Mouse (Mus musculus): ENCODE results near the gene Sox13. TPM values are rescaled to one million over a fixed set of nuclear protein-coding genes. Genes with fewer than 3 reads are reported as not detected.

Gene Sox13
- polyA plus RNA-seq, 1 experiment from 2014 or later: 12.3 TPM

DNA sequence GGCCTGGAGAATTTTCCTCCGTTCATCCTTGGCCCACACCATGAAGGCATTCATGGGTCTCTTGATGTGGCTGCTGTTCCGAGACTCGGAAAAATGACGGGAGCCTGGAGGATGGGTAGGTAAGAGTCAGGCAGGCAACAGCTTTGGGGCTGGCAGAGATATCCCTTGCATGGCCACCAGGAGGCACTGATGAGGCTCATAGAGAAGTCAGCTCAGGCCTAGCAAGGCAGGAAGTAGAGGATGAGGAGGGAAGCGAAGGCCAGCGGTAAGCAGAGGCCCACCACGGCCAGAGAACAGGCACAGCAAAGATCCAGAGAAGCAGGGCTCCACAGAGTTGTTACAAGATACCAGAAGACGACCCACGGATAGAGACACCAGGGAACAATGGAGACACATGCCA lies 38.7 kb downstream of the Sox13 start:
- 44% methylated on average over 9 of the region's 9 CpGs for WGBS
- Histone ChIP-seq H3K4me3 (ENCODE audit: low read depth, low read length) (no peak overlapping the region), H3K27ac (ENCODE audit: low read depth) (no peak overlapping the region), H3K9ac (ENCODE audit: low read length) (no peak overlapping the region), H3K36me3 (ENCODE audit: control insufficient read depth, insufficient read depth, low read length) (peaks cover 63% of the 10 kb centered on the region), H3K9me3 (ENCODE audit: control insufficient read depth, low read length) (no peaks in the 10 kb centered on the region), H3K4me1 (replicated peaks; ENCODE audit: control insufficient read depth, insufficient read depth, low read length) (no peaks in the 10 kb centered on the region), H3K27me3 (replicated peaks; ENCODE audit: control insufficient read depth, insufficient read depth, low read length) (no peaks in the 10 kb centered on the region), H3K4me2 (ENCODE audit: low read length) (no peak overlapping the region)
- DNase-seq (ENCODE audit: low spot score): peak; percentile 86
- ATAC-seq (replicated peaks; ENCODE audit: low FRiP score, low TSS enrichment, low read depth): peak; percentile 20

DNA sequence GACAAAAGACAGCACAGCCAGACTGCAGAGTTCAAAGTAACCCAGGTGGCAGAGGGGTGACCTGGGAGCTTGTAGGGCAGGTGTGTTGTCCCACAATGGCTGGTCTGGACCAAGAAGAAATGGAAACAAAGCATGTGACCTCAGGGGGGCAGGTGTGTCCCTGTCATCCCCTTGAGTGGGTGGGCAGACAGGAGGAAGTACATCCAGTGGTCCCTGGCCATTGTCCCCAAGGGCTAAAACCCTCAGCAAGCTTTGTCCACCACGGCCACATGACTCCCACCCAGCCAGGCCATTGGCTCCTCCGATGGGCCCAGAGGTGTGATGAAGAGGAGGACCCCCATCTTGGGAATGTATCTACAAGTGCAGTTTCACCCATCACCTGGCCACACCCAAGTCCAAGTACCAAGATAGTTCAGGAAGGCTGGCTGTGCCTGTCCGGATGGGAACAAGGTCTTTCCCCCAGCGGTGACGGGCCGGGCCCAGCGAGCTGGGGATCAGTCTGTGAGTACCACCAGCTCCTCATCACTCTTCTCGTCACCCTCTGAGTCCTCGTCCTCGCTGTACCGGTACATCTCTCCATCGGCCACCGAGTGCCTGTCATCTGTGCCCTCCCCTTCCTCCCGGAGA lies 40.9 kb downstream of the Sox13 start:
- Histone ChIP-seq H3K9me3 (ENCODE audit: control insufficient read depth, low read length) (no peaks in the 10 kb centered on the region), H3K4me1 (replicated peaks; ENCODE audit: control insufficient read depth, insufficient read depth, low read length) (no peaks in the 10 kb centered on the region; the same call in 1 of the 2 replicates), H3K4me3 (ENCODE audit: low read depth, low read length) (no peak overlapping the region), H3K36me3 (ENCODE audit: control insufficient read depth, insufficient read depth, low read length) (peaks cover 42% of the 10 kb centered on the region), H3K27ac (ENCODE audit: low read depth) (no peak overlapping the region), H3K9ac (ENCODE audit: low read length) (no peak overlapping the region), H3K27me3 (replicated peaks; ENCODE audit: control insufficient read depth, insufficient read depth, low read length) (no peaks in the 10 kb centered on the region), H3K4me2 (ENCODE audit: low read length) (no peak overlapping the region)
- DNase-seq (ENCODE audit: low spot score): no peak
- no peak for ATAC-seq (replicated peaks; ENCODE audit: low FRiP score, low TSS enrichment, low read depth)
- WGBS: 91% methylated on average over 14 of the region's 14 CpGs

DNA sequence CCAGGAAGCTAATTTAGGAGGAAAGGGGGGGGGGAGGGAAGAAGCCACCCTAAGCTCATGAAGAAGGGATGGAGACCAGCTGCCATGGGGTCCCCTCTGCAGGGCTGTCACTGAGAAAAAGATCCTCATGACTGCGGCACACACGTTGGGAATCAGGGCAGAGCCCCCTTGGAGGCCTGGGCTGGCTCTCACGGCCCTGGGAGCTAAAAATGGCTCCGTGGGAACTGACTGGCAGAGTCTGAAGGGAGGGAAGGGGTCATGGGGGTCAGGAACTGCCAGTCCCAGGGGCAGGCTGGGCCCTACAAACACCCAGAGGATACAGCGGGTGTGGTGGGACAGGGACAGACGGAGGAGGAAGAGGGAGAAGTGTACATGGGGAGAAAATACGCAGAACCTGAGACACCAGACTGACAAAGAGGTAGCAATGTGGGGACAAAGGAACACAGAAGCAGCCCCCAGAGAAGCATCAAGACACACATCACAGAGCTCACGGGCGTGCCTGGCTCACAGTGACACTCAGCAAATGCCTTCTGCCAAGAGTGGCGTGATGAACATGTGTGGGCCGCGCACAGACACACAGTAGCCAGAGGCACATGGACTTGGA lies 41.5 kb downstream of the Sox13 start:
- Histone ChIP-seq H3K36me3 (ENCODE audit: control insufficient read depth, insufficient read depth, low read length) (peaks cover 40% of the 10 kb centered on the region), H3K27ac (ENCODE audit: low read depth) (no peak overlapping the region), H3K4me3 (ENCODE audit: low read depth, low read length) (no peak overlapping the region), H3K4me2 (ENCODE audit: low read length) (no peak overlapping the region), H3K27me3 (replicated peaks; ENCODE audit: control insufficient read depth, insufficient read depth, low read length) (no peaks in the 10 kb centered on the region), H3K4me1 (replicated peaks; ENCODE audit: control insufficient read depth, insufficient read depth, low read length) (no peaks in the 10 kb centered on the region; the same call in 1 of the 2 replicates), H3K9ac (ENCODE audit: low read length) (no peak overlapping the region), H3K9me3 (ENCODE audit: control insufficient read depth, low read length) (no peaks in the 10 kb centered on the region)
- DNase-seq (ENCODE audit: low spot score) (no peak), ATAC-seq (replicated peaks; ENCODE audit: low FRiP score, low TSS enrichment, low read depth) (no peak)
- WGBS: 62% methylated on average over 12 of the region's 12 CpGs

DNA sequence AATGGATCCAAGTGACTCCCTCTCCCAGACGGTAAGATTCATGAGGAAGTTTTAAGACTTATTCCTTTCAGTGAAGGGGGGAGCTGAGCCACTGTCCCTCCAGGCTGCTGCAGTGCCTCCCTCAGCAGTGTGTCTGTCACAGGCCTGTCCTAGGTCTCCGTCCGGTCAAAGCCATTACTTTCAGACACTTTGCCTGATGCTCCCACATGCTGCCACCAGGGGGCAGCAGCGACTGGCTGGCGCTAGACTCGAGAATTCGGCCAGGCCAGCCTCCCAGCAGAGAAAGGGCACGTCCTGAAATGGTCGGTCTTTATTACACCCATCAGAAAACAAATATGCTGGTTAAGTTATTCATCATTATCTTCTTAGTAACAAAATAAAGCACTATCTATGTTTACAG lies 42.2 kb downstream of the Sox13 start:
- peaks cover 36% of the 10 kb centered on the region for H3K36me3 ChIP-seq (ENCODE audit: control insufficient read depth, insufficient read depth, low read length)
- 9% methylated on average over 9 of the region's 9 CpGs for WGBS
- no peaks in the 10 kb centered on the region for H3K27me3 ChIP-seq (replicated peaks; ENCODE audit: control insufficient read depth, insufficient read depth, low read length)
- no peak overlapping the region for H3K27ac ChIP-seq (ENCODE audit: low read depth)
- H3K9ac ChIP-seq (ENCODE audit: low read length): no peak overlapping the region
- H3K4me2 ChIP-seq (ENCODE audit: low read length): no peak overlapping the region
- ATAC-seq (replicated peaks; ENCODE audit: low FRiP score, low TSS enrichment, low read depth): peak; percentile 20; the same call in 1 of the 2 replicates
- H3K9me3 ChIP-seq (ENCODE audit: control insufficient read depth, low read length): no peaks in the 10 kb centered on the region
- DNase-seq (ENCODE audit: low spot score): peak; percentile 88
- H3K4me3 ChIP-seq (ENCODE audit: low read depth, low read length): no peak overlapping the region
- no peaks in the 10 kb centered on the region; the same call in 1 of the 2 replicates for H3K4me1 ChIP-seq (replicated peaks; ENCODE audit: control insufficient read depth, insufficient read depth, low read length)

DNA sequence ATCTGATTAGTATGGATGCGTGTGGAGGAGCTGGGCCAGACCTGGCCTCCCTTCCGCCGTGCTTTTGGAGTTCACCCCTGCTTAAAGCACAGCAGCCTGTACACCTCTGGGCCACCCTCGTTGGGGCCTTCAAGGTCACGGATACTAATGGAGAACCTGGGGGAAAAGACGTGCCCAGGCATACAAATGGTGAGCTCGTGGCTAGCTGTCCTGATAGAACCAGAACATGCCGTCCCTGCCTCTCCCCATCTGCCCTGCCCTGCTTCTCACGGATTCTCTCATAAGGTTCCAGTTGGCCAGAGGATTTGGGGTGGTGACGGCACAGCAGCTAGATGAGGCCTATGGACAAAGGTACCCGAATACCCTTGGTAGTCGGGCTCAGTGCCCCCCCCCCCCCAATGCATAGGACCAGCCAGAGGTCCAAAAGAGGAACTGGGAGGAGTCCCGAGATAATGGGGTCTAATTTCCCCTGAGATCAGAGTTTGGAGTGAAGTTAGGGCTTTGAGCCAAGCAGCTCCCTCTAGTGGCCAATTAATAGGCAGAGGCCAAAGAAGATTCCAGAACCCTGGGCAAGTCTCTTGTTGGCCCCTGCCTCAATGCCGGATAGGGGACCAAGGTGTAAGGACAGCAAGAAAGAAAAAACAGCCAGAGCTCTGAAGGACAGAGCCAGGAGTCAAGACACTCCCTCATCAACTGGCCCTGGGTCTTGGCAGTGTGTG lies 43.7 kb downstream of the Sox13 start:
- 68% methylated on average over 14 of the region's 14 CpGs for WGBS
- Histone ChIP-seq H3K9ac (ENCODE audit: low read length) (no peak overlapping the region), H3K9me3 (ENCODE audit: control insufficient read depth, low read length) (no peaks in the 10 kb centered on the region), H3K36me3 (ENCODE audit: control insufficient read depth, insufficient read depth, low read length) (peaks cover 21% of the 10 kb centered on the region), H3K4me3 (ENCODE audit: low read depth, low read length) (no peak overlapping the region), H3K4me2 (ENCODE audit: low read length) (no peak overlapping the region), H3K27me3 (replicated peaks; ENCODE audit: control insufficient read depth, insufficient read depth, low read length) (no peaks in the 10 kb centered on the region), H3K27ac (ENCODE audit: low read depth) (no peak overlapping the region), H3K4me1 (replicated peaks; ENCODE audit: control insufficient read depth, insufficient read depth, low read length) (no peaks in the 10 kb centered on the region; the same call in 1 of the 2 replicates)
- DNase-seq (ENCODE audit: low spot score): peak; percentile 70
- ATAC-seq (replicated peaks; ENCODE audit: low FRiP score, low TSS enrichment, low read depth): no peak

DNA sequence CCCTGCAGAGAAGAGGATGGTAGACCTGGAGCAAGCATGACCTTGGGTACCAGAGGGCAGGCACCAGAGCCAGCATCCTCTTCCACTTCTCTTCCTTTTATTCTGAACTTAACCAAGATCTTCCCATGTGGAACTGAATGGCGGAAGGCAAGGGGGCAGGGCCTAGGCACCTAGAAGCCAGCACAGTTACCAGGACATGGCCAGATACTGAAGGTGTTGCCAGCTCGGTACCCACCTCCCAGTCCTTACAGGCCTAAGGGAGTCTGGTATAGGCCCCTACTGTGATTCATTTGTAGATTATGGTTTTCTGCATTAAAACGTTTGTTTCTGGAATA lies 44.2 kb downstream of the Sox13 start:
- no peaks in the 10 kb centered on the region; the same call in 1 of the 2 replicates for H3K4me1 ChIP-seq (replicated peaks; ENCODE audit: control insufficient read depth, insufficient read depth, low read length)
- H3K27me3 ChIP-seq (replicated peaks; ENCODE audit: control insufficient read depth, insufficient read depth, low read length): no peaks in the 10 kb centered on the region
- peaks cover 19% of the 10 kb centered on the region for H3K36me3 ChIP-seq (ENCODE audit: control insufficient read depth, insufficient read depth, low read length)
- no peak overlapping the region for H3K9ac ChIP-seq (ENCODE audit: low read length)
- H3K9me3 ChIP-seq (ENCODE audit: control insufficient read depth, low read length): no peaks in the 10 kb centered on the region
- WGBS: 83% methylated on average over 3 of the region's 3 CpGs
- no peak overlapping the region for H3K27ac ChIP-seq (ENCODE audit: low read depth)
- ATAC-seq (replicated peaks; ENCODE audit: low FRiP score, low TSS enrichment, low read depth): no peak
- H3K4me2 ChIP-seq (ENCODE audit: low read length): no peak overlapping the region
- DNase-seq (ENCODE audit: low spot score): no peak
- no peak overlapping the region for H3K4me3 ChIP-seq (ENCODE audit: low read depth, low read length)

DNA sequence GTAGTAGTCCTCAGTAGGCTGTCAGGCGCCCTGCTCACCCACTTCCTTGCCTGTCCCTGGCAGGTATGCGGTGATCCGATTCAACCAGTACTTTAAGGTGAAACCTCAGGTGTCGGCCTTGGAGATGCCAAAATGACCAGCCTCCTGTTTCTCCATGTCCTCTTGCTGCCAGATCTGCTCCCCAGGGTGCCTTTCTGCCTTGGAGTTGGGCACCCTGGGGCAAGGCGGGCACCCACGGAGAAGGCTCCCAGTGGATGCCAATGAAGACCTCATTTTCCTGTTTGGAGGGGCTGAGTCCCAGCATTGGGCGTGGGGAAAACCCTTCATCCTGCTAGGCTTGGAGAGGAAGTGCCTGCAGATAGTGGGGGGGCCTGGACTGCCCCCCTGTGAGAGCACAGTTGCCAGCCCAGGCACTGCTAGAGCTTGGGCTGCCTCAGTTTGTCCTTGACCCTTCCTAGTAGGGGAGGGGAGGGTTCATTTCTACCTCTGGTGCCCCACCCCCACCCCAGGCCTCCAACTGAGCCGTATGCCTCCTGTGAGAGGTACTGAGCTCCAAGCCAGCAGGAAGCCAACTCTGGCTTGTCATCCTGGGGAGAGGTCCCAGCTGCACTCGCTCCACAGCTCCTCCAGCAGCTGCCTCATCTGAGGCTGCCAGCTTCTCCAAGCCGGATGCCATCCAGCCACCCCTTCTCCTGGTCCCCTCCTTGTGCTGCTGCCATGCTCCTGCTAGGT lies 44.8 kb downstream of the Sox13 start:
- H3K4me2 ChIP-seq (ENCODE audit: low read length): no peak overlapping the region
- H3K9me3 ChIP-seq (ENCODE audit: control insufficient read depth, low read length): no peaks in the 10 kb centered on the region
- H3K4me3 ChIP-seq (ENCODE audit: low read depth, low read length): no peak overlapping the region
- H3K36me3 ChIP-seq (ENCODE audit: control insufficient read depth, insufficient read depth, low read length): peaks cover 14% of the 10 kb centered on the region; the same call in 1 of the 2 replicates
- ATAC-seq (replicated peaks; ENCODE audit: low FRiP score, low TSS enrichment, low read depth): no peak
- H3K9ac ChIP-seq (ENCODE audit: low read length): no peak overlapping the region
- 65% methylated on average over 10 of the region's 10 CpGs for WGBS
- no peaks in the 10 kb centered on the region for H3K27me3 ChIP-seq (replicated peaks; ENCODE audit: control insufficient read depth, insufficient read depth, low read length)
- H3K4me1 ChIP-seq (replicated peaks; ENCODE audit: control insufficient read depth, insufficient read depth, low read length): no peaks in the 10 kb centered on the region; the same call in 1 of the 2 replicates
- H3K27ac ChIP-seq (ENCODE audit: low read depth): no peak overlapping the region
- DNase-seq (ENCODE audit: low spot score): no peak

DNA sequence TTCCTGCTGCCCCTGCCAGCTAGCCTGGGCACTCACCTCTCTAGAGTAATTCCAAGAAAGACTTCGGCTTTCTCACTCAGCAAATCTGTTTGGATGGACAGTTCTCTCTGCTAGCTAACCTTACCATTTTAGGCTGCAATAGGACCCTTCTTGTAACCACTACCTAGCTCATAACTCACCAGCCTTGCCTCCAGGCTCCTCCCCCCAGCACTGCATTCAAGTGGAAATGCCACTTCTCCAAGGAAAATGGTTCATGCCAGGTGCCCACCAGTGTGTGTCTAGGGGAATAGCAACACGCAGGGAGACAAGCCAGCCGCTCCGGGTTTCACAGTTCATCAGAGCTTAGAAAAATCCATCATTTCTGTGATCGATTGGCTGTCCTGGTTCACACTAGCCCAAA lies 46.6 kb downstream of the Sox13 start:
- no peak for ATAC-seq (replicated peaks; ENCODE audit: low FRiP score, low TSS enrichment, low read depth)
- 83% methylated on average over 5 of the region's 5 CpGs for WGBS

More for the DNA sequence above, 46.6 kb downstream of the Sox13 start:
- Histone ChIP-seq H3K4me2 (ENCODE audit: low read length) (no peak overlapping the region), H3K4me1 (replicated peaks; ENCODE audit: control insufficient read depth, insufficient read depth, low read length) (no peaks in the 10 kb centered on the region; the same call in 1 of the 2 replicates), H3K4me3 (ENCODE audit: low read depth, low read length) (no peak overlapping the region), H3K36me3 (ENCODE audit: control insufficient read depth, insufficient read depth, low read length) (no peaks in the 10 kb centered on the region), H3K9me3 (ENCODE audit: control insufficient read depth, low read length) (no peaks in the 10 kb centered on the region), H3K27me3 (replicated peaks; ENCODE audit: control insufficient read depth, insufficient read depth, low read length) (no peaks in the 10 kb centered on the region), H3K9ac (ENCODE audit: low read length) (no peak overlapping the region), H3K27ac (ENCODE audit: low read depth) (no peak overlapping the region)
- DNase-seq (ENCODE audit: low spot score): no peak
